Mouse (Mus musculus): ENCODE results near the gene Sgcg.

- TF ChIP-seq POU5F1 (IDR thresholded peaks at IDR 0.05; ENCODE audit: borderline replicate concordance, low read length) (no peak), CTCF (conservative IDR thresholded peaks at IDR 0.05; ENCODE audit: low read length) (no peak)
These were observed 21.1 kb downstream of the Sgcg start for GRCm38 (mm10) chr14:61237101-61237654.
